Mouse (Mus musculus): ENCODE measurements around the gene Tceal9. TPM values are rescaled to one million over a fixed set of nuclear protein-coding genes. Genes with fewer than 3 reads are reported as not detected.

Tceal9 gene
- 36.0 TPM for total RNA-seq (2023)

GRCm38 (mm10) chrX:136244574-136245229, at the start of gene Tceal9:
Gene Tceal9 (plus strand): TSS chrX:136245079.

GRCm38 (mm10) chrX:136203664-136204066, 41.2 kb upstream of the Tceal9 start, which contains the start of gene Tceal5:
Gene Tceal5 (minus strand): TSS chrX:136203876.

GRCm38 (mm10) chrX:136214729-136215677, 29.9 kb upstream of the Tceal9 start, which contains the start of the genes Tceal7 and Bex1:
Gene Tceal7 (plus strand): TSS chrX:136214779.
Gene Bex1 (minus strand): TSS chrX:136215513.

DNA sequence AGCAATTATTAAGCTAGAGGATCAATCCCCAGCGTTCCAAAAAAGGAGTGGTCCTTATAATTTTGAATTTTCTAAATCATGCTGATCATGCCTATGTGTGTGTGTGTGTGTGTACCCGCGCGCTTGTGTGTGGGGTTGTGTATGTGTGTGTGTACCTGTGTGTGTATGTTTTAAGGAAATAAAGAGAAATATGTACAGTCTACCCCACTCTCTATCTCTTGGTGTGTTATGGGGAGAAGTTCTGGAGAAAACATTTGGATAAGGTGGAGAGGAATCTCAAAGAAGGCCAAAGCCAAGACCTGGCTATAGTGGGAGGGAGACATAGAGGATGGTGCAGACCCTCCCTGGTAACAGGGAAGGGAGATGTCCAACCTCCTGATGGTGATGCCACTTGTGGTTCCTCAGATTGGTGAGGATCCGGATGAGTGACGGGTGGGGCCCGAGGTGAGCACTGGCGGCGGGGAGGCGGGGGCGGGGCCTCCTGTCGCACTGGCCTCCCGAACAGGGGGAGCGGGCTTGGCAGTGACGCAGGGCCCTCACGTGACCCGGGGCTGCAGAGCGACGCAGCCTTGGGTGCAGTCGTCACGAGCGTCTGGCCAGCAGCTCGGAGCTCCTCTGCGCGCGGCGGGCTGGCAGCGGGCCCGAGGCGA, 25.0 kb downstream of the Tceal9 start, which contains the start of gene Bex3:
Gene Bex3, plus strand, starts transcription at position 511 of the 650 bp plus-strand sequence.

Other genes starting within 250 kb of the Tceal9 start
- gene Arxes1, start 211.7 kb upstream of the Tceal9 start, total RNA-seq (2023) = not detected
- gene Bex2, start 176.8 kb upstream of the Tceal9 start, total RNA-seq (2023) = 3.2 TPM
- gene Nxf3, start 159.8 kb upstream of the Tceal9 start, total RNA-seq (2023) = not detected
- not detected for gene Bex4, start 106.1 kb upstream of the Tceal9 start, total RNA-seq (2023)
- 0.83 TPM for gene Tceal8, start 72.7 kb upstream of the Tceal9 start, total RNA-seq (2023)
- gene Tceal5, start 41.2 kb upstream of the Tceal9 start, total RNA-seq (2023) = not detected
- not detected for gene Tceal7, start 30.3 kb upstream of the Tceal9 start, total RNA-seq (2023)
- gene Bex1, start 29.6 kb upstream of the Tceal9 start, total RNA-seq (2023) = 4.6 TPM
- gene Bex3, start 25.2 kb downstream of the Tceal9 start, total RNA-seq (2023) = 61.1 TPM

Measured in CD8-positive naive resting alpha-beta T cell, adult 57 days (primary cell).